Mouse (Mus musculus): ENCODE results near the gene Ifnl2.
"Not testable (repeated sequence)": the region's sequence is repeated elsewhere in the genome, so short reads cannot be mapped to it uniquely, and the experiment has no call there.

The Ifnl2 gene

DNA sequence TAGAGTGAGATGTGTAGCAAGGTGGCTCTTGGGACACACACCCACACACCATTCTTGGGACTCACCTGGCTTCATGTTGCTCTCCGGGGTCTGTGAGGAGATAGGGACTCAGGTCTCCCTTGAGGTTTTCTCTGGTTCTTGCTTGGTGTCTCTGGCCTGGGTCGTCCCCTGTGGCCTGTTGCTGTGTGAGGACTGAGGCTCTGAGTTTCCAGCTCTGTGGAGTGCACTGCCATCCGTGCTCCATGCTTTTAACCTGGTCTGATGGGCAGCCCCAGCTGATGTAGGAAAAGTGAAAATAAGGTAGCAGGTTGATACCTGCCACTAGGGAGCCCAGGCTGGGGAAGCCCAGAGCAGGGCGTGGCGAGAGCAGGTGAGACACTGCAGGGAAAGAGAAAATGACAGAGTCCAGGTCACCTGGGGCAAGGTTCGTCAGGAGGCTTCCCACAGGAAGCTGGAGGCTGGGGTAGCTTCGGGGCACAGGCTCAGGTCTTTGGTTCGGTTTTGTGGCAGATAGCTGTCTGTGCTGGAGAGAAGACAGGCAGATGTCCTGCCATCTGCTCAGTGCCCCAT is at the start of gene Ifnl2:
Ifnl2 (minus strand) TSS at position 51 of the 570 bp plus-strand sequence.
- DNase-seq (ENCODE audit: low spot score): not testable (repeated sequence)

DNA sequence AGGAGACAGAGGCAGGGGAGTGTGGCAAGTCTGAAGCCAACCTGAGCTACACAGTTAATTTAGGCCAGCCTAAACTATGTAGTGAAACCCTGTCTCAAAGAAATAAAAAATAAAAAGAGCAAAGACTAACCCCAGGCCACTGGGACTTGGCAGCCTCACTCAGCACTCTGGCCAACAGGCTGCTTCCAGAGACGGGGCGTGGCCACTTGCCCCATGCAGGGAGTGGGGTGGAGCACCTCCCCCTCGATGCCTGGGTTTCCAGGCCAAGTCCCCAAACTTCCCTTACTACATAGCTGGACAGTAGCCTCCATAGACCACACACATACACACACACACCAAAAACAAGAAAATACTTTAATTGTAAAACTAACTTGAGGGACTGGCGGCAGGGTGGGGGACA is 48.2 kb upstream of the Ifnl2 start:
- DNase-seq (ENCODE audit: low spot score): no peak

DNA sequence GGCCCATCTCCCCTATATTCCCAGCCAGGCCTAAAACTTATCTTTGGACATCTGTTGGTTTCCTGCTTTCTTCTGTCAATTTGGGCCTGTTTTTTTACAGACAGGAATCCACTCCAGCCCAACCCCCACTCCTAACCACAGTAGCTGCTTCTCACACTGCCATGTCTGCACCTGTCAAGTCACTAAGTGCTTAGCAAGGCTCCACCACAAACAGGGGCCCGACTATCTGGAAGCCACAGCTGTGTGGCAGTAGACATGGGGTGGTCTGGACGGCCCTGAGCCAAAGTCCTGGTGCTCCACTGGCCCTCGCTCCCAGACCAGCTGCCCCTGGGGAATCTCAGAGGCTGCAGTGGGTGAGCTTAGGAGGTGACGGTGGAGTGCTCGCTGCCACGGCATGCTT is 47.5 kb upstream of the Ifnl2 start:
- no peak for DNase-seq (ENCODE audit: low spot score)

DNA sequence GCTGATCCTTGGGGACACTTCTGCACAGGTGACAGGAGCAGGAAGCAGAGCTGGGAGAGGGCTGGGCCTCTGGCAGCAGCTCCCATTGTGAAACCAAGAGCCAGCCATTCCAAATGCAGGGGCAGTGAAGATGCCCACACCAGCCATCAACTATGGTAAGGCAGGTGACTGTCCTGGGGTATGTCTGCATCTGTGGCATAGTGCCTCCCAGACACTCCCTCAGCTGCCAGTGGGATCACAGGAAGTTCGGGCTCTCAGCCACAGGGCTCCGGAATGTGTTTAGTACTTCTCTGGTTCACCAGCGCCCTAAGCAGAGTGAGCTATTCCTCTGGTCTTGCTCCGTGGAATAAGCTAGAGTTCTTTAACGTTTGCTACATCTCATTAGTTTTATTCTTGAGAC is 46.8 kb upstream of the Ifnl2 start:
- DNase-seq (ENCODE audit: low spot score): no peak

DNA sequence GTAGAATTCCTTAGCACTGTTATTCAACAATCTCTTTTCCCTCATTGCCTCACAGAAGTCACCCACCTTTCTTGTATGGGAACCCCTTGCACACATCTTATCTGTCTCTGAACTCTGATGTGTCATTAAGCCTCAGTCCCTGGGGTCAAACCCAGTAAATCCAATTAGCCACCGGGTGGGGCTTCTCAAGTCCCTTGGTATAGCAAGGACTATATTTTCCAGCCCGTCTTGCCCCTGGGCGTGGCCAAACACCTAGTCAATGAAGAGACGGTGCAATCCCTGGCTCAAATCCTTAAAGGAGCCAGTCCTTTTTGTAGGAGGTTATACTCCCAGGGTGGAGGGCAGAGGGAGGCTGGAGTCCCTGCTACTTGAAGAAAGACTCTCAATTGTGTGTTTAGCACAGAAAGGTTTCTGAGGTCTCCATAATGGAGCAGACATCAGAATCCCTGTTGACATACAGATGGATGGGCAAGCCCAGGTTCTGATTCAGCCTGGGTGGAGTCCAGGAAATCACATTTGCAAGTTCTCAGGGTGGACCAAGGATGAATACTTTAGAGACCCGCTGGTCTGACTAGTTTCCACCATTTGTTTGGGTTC is 45.8 kb upstream of the Ifnl2 start:
- DNase-seq (ENCODE audit: low spot score): no peak

DNA sequence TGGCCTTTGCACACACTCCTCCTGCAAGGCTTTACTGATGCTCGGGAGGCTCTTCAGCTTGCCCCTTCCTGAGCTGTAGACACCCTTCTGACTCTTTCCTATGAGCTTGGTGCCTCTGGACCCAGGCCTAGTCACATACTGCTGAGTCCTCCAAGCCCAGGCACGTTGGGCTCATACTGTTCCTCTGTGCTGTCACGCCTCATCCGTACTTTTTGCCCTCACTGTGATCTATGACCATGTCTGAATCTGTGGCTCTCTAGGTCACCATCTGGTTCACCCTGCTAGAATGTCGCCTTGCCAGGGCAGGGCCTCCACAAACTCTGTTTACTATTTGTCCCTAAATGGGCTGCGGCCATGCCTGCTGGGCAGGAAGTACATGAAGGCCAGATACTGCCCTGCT is 42.8 kb upstream of the Ifnl2 start:
- no peak for DNase-seq (ENCODE audit: low spot score)

DNA sequence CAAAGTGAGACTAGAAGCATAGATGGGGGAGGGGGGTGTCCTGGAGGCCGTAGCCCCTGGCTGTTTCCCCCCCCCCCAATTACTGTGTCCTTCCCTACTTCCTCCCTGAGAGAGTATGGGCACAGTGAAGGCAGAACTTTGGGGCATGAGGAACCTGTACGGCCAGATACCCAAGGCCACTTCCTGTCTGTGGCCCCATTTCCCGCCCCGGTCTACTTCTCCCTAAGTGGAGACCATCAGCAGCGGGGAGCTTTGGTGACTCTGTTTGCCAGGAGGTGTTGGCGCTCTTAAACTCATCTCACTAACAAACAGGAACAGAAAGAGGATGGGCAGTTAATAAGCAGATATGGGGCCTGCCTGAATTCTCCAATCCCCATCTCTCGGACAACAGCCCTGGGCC is 37.4 kb upstream of the Ifnl2 start:
- no peak for DNase-seq (ENCODE audit: low spot score)

DNA sequence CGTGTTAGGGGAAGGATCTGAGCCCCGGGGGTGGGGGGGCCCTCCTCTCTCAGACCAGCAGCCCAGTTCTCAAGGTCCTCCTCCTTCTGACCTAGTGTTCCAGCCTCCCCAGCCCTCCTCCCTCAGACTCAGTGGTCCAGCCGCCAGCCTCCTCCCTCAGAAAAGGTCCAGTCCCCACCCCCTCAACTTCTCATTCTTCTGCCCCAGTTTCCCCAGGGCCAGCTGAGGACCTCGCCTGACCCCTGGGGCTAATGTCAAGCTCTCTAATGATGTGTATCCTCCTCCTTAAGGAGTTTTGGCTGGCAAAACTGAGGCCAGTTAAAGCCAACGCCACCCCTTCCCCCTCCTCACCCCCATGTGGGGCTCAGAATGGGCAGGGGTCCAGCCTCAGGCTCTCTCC is 36.9 kb upstream of the Ifnl2 start, which contains the start of gene Nccrp1:
Nccrp1 (minus strand) TSS at position 101 of the 400 bp plus-strand sequence.
- DNase-seq (ENCODE audit: low spot score): no peak

DNA sequence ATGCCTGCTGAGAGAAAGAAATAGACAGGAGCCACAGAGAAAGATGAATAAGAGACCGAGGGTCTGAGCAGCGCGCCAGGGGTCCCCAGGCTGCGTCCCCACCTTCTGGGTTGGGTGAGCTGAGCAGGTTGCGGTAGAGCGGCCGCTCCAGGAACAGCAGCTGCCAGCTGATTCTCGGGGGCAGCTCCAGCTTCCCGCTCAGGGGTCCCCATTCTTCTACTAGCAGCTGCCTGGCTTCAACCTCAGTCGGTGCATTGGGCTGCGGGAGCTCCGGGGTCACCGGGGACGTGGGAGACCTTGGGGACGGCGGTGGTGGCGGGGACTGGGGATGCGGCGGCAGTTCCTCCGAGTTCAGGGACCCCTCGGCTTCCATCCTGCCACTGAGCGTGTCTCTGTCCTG is 36.4 kb upstream of the Ifnl2 start:
- DNase-seq (ENCODE audit: low spot score): no peak

DNA sequence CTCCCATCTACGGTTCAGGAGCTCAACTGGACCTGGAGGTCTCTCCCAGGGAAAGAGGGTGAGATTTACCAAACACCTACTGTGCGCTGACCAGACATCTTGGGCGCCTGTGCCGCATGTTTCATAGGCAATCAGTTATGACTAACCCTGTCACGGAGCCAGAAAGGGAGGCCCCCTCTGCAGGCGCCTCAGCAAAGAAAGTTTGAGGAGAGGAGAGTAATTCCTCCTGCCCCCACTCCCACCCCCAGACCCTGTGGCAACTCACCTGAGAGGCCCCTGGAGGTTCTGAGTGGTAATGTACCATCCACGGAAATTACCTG is 35.6 kb upstream of the Ifnl2 start:
- no peak for DNase-seq (ENCODE audit: low spot score)

DNA sequence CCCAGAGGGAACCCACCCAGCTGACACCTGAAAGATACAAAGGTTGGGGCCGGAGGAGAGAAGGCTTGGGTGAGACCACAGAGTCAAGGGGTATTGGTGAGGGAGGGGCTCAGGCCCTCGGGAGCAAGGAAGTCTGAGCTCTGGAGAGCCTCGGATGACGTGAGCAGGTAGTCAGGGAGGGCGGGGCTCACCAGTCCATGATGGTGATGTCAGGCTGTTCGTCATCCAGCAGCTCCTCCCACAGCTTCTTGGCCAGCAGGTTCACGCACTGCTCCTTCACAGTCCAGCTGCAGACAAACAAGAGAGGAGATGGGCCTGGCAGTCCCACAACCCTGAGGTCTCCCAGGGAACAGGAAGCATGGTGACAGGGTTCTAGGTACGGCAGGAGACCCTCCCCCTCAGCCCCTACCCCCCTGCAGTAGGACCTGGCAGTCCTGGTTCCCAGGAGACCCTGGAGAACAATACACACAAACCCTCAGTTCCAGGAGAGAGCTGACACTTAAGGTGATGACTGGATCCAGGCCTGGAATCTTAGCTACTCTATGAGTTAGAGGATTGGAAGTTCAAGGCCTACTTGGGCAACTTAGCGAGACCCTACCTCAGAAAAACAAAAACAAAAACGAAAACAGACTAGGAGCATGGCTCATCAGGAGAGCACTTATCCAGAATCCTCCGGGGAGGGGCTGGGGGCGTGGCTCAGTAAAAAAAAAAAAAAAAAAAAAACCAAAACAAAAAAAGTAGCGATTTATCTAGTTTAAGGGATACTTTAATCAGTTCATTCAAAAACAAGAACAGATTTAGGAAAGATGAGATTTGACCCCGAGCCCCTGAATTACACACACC is 35.0 kb upstream of the Ifnl2 start:
- DNase-seq (ENCODE audit: low spot score): peak; percentile 72

DNA sequence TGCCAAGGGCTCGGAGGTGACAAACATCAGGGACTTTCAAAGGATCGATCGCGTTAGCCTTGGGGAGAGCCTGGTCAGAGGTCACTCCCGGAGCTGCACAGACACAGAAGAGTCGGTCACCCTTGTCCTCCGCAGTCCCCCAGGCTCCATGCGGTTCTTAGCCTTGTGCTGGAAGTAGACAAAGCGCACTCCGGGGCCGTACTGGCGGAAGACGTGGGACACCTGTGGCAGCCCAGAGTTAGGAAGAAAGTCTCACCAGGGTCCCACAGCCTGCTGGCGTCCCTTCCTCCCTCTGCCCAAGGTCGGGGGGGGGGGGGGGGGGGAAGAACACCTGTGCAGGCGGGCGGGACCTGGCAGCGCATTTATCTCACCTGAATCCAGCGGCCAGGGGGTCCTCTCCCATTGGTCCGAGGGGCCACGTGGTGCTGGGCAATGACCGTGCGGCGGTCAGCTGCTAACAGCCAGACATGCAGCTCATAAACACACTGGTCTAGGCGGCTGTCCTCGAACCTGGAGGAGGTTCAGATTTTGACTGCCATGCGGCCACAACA is 33.9 kb upstream of the Ifnl2 start:
- DNase-seq (ENCODE audit: low spot score): peak; percentile 68

DNA sequence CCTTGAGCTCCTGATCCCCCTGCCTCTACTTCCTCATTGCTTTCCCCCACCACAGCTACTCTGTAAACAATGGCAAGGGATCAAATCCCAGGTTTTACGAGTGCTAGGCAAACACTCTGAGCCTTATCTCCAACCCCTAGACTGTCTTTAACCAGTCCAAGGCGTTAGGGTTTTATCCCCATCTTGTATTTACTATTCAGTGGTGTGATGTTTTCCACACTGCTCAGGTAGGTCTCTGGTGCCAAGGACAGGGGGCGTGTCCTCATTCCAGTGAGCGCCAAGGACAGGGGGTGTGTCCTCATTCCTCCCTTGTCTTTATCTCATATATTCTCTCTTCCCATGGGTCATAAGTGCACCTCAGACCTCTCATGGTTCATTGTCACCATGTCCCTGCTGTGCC is 30.3 kb upstream of the Ifnl2 start, which contains the start of gene Sycn:
Sycn (plus strand) TSS at position 360 of the 400 bp plus-strand sequence.
- no peak for DNase-seq (ENCODE audit: low spot score)

DNA sequence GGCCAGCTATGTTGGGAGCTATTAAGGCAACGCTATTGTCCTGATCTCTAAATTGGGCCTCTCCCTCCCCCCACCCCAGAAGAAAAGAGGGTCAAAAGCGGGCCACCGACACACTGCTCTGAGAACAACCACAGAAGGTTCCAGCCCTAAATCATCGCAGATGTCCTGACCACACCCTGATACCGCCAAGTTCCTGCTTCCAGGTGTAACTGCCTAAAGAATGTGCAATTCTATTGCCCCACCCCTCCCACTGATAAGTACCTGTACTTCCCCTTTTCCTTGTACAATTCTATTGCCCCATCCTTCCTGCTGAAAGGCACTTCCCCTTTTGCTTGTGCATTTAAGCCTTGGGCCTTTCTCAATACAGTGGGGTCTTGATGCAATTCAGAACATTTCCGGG is 28.6 kb upstream of the Ifnl2 start:
- DNase-seq (ENCODE audit: low spot score): not testable (repeated sequence)

DNA sequence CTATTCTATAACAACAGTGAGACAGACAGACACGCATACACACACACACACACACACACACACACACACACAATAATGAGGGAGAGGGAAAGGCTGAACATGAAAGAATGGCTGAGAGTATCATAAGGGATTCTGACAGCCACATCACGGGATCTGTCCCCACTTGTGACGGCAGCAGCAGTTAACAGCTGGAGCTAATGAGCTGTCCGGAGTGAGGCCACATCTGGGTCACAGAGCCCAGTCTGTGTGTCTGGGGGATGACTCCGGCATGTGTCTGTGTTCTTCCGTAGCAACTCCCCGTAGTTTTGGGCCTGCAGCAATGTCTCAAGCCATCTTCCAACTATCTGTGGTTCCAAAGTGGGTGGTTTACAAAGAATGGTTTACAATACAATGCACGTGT is 21.8 kb upstream of the Ifnl2 start:
- no peak for DNase-seq (ENCODE audit: low spot score)

DNA sequence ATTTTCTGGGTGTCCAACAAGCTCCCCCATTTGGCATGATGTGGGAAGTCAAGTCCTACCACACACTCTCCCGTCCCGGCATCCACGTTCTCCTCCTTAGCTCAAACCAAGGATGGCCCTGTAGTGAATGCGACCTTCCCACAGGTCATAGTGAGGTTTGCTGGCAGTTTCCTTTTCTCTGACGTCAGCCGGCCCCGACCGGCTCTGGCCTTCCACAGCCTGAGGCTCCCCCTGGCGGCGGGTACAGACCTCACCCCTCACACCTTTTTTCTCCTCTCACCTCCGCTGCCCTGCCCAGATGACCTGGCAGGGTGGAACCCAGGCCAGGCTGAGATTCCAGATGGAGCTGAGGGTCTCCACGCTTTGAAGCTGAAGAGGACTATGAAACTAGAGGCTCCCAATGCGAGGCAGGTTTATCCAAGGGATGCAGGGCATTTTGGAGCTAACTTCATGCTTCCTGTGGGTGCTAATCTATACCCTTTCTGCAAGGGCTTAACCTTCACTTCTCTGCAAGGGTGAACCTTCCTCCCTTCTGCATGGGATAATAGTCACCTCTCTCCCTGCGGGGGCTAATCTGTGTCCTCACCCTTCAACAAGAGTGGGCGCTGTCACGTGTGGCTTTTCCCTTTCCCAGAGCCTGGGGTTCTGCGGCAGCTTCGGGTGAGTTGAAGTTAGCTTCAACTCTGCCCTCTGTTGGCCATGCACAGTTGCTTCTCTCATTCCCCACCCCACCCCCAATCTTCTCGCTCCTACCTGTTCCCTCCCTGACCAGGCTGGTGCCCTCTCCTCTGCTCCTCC is 17.9 kb upstream of the Ifnl2 start:
- peak; percentile 80 for DNase-seq (ENCODE audit: low spot score)

DNA sequence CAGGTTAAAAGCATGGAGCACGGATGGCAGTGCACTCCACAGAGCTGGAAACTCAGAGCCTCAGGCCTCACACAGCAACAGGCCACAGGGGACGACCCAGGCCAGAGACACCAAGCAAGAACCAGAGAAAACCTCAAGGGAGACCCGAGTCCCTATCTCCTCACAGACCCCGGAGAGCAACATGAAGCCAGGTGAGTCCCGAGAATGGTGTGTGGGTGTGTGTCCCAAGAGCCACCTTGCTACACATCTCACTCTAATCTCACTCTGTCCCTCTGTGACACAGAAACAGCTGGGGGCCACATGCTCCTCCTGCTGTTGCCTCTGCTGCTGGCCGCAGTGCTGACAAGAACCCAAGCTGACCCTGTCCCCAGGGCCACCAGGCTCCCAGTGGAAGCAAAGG is 12.3 kb upstream of the Ifnl2 start, which contains the start of gene Ifnl3:
Ifnl3 (plus strand) TSS at position 301 of the 400 bp plus-strand sequence.
- DNase-seq (ENCODE audit: low spot score): not testable (repeated sequence)

DNA sequence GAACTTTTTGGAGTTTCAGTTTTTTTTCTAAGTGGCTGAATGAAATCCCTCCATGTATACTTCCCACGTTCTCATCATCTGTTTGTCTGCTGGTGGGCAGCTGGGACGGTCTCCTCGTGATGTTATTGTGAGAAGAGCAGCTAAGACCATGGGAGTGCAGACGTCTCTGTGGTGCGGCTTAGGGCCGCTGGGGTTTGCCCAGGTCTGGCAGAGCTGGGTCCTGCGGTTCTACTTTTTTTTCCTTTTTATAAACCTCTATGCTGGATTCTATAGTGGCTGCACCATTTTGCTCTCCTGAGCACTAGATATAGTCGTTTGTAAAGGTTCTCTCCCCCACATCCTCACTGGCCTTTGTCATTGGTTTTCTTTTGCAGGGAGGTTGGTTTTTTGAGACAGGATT is 1.2 kb upstream of the Ifnl2 start:
- no peak for DNase-seq (ENCODE audit: low spot score)

DNA sequence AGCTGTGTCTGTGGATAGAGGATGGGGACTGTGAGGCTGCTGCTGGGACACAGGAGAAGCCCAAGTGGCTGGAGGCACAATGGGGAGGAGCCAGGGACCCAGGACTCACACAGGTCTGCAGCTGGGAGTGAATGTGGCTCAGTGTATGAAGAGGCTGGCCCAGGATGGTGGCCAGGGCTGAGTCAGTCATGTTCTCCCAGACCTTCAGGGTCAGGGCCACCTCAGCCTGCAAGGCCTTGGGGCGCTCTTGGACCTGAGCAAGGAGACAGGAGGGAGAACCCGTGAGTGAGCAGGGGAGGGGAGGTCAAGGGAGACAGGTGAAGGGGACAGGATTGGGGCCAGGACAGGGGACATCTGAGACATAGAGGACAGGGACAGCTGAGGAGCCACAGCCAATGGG is 1.1 kb downstream of the Ifnl2 start:
- DNase-seq (ENCODE audit: low spot score): not testable (repeated sequence)

DNA sequence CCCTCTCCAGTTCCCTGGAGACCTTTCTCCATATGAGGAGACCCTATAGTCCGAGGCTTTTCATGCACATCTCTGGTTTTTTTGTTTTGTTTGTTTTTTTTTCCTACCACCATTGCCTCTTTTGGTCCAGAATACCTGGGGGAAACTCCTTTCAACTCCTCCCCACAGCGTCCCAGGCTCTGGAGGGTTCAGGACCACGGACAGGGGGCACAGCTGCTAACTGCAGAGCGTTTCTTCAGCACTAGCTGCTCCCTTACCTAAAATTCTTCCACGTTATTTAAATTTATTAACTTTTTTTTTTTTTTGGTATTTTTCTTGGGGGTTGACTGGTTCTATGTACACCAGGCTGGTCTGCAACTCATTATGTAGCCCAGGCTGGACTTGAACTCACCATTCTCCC is 4.7 kb downstream of the Ifnl2 start:
- DNase-seq (ENCODE audit: low spot score): peak; percentile 62

DNA sequence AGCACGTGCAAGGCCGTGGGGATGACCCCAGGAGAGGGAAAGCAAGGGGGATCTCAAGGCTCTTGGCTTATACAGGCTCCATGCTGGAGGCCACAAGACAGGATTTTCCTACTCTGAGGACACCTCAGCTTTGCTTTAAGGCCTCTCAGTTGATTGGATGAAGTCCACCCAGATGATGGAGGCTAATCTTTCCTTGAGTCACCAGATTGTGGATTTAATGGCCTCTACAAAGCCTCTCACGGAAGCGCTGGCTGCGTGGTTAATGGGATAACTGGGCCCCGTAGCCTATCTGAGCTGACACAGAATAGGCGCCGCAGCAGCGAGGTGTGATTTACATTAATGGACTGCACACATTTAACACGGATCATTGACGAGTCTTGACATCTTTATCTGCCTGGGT is 14.8 kb downstream of the Ifnl2 start:
- DNase-seq (ENCODE audit: low spot score): no peak

DNA sequence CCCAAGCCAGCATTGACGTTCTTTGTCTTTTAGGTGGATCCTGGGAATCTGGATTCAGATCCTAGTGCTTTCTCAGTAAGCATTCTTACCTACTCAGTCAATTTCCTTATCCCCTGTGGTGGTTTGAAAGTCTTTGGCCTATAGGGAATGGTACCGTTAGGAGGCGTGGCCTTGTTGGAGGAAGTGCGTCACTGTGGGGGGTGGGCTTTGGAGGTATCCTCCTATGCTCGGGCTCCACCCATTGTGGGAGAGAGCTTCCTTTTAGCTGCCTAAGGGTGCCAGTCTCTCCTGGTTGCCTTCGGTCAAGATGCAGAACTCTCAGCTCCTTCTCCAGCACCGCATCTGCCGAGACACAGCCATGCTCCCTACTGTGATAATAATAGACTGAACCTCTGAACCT is 17.9 kb downstream of the Ifnl2 start:
- DNase-seq (ENCODE audit: low spot score): no peak

Measured in embryo, embryonic 10 days (tissue).